Mouse (Mus musculus): Measurements from ENCODE around the gene Lrmp. TPM values are rescaled to one million over a fixed set of nuclear protein-coding genes. Genes with fewer than 3 reads are reported as not detected.

The Lrmp gene
- polyA plus RNA-seq, 1 experiment: 0.96 TPM

- TF ChIP-seq TAL1 (IDR thresholded peaks at IDR 0.05; ENCODE audit: low read length): no peak
- TF ChIP-seq GATA1 (IDR thresholded peaks at IDR 0.05; ENCODE audit: low read length): no peak
- Histone ChIP-seq H3K36me3 (ENCODE audit: control insufficient read depth) (no peaks in the 10 kb centered on the region), H3K27me3 (ENCODE audit: control insufficient read depth) (no peaks in the 10 kb centered on the region), H3K4me3 (replicated peaks) (no peak overlapping the region), H3K4me1 (ENCODE audit: control insufficient read depth) (no peaks in the 10 kb centered on the region), H3K9me3 (ENCODE audit: control insufficient read depth, low read length) (peaks cover 3% of the 10 kb centered on the region)
These were observed 21.0 kb upstream of the Lrmp start for GRCm38 (mm10) chr6:145094431-145094830.

- TF ChIP-seq GATA1 (IDR thresholded peaks at IDR 0.05; ENCODE audit: low read length) (no peak), TAL1 (IDR thresholded peaks at IDR 0.05; ENCODE audit: low read length) (no peak)
- Histone ChIP-seq H3K27me3 (ENCODE audit: control insufficient read depth) (no peaks in the 10 kb centered on the region), H3K4me1 (ENCODE audit: control insufficient read depth) (no peaks in the 10 kb centered on the region), H3K36me3 (ENCODE audit: control insufficient read depth) (no peaks in the 10 kb centered on the region), H3K4me3 (replicated peaks) (no peak overlapping the region), H3K9me3 (ENCODE audit: control insufficient read depth, low read length) (no peaks in the 10 kb centered on the region)
These were observed 14.5 kb upstream of the Lrmp start for GRCm38 (mm10) chr6:145100923-145101322.

GRCm38 (mm10) chr6:145104241-145104939, 11.1 kb upstream of the Lrmp start:
- no peak for TF ChIP-seq GATA1 (IDR thresholded peaks at IDR 0.05; ENCODE audit: low read length)
- no peak for TF ChIP-seq TAL1 (IDR thresholded peaks at IDR 0.05; ENCODE audit: low read length)
- Histone ChIP-seq H3K9me3 (ENCODE audit: control insufficient read depth, low read length) (no peaks in the 10 kb centered on the region), H3K36me3 (ENCODE audit: control insufficient read depth) (no peaks in the 10 kb centered on the region), H3K4me1 (ENCODE audit: control insufficient read depth) (no peaks in the 10 kb centered on the region), H3K27me3 (ENCODE audit: control insufficient read depth) (no peaks in the 10 kb centered on the region), H3K4me3 (replicated peaks) (no peak overlapping the region)

DNA sequence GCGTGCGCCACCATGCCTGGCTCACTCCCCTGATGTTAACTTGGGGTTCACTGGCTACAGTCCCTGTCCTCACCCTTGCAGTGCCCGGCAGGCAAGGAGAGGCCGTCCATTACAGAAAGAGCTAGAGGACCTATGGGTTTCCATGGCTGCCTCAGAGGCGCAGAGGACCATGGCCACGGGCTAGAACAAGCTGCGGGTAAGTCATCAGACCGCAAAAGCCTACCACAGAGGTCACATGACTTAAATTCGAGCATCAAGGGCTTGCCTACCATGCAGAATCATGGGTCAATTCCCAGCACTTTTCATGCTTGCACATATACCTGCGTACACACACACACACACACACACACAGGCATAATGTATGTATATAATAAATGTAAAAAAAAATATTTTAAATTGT, 10.0 kb upstream of the Lrmp start:
- Histone ChIP-seq H3K4me3 (replicated peaks) (no peak overlapping the region), H3K9me3 (ENCODE audit: control insufficient read depth, low read length) (no peaks in the 10 kb centered on the region), H3K4me1 (ENCODE audit: control insufficient read depth) (no peaks in the 10 kb centered on the region), H3K27me3 (ENCODE audit: control insufficient read depth) (no peaks in the 10 kb centered on the region), H3K36me3 (ENCODE audit: control insufficient read depth) (no peaks in the 10 kb centered on the region)
- no peak for TF ChIP-seq GATA1 (IDR thresholded peaks at IDR 0.05; ENCODE audit: low read length)
- TF ChIP-seq TAL1 (IDR thresholded peaks at IDR 0.05; ENCODE audit: low read length): no peak

- no peaks in the 10 kb centered on the region for H3K36me3 ChIP-seq (ENCODE audit: control insufficient read depth)
- H3K27me3 ChIP-seq (ENCODE audit: control insufficient read depth): no peaks in the 10 kb centered on the region
- no peaks in the 10 kb centered on the region for H3K4me1 ChIP-seq (ENCODE audit: control insufficient read depth)
- H3K9me3 ChIP-seq (ENCODE audit: control insufficient read depth, low read length): no peaks in the 10 kb centered on the region
- no peak overlapping the region for H3K4me3 ChIP-seq (replicated peaks)
- TF ChIP-seq GATA1 (IDR thresholded peaks at IDR 0.05; ENCODE audit: low read length): no peak
- no peak for TF ChIP-seq TAL1 (IDR thresholded peaks at IDR 0.05; ENCODE audit: low read length)
These were observed 9.2 kb upstream of the Lrmp start for GRCm38 (mm10) chr6:145106163-145106842.

GRCm38 (mm10) chr6:145110786-145111185, 4.7 kb upstream of the Lrmp start:
- Histone ChIP-seq H3K27me3 (ENCODE audit: control insufficient read depth) (no peaks in the 10 kb centered on the region), H3K4me3 (replicated peaks) (no peak overlapping the region), H3K4me1 (ENCODE audit: control insufficient read depth) (no peaks in the 10 kb centered on the region), H3K9me3 (ENCODE audit: control insufficient read depth, low read length) (no peaks in the 10 kb centered on the region), H3K36me3 (ENCODE audit: control insufficient read depth) (no peaks in the 10 kb centered on the region)
- TF ChIP-seq TAL1 (IDR thresholded peaks at IDR 0.05; ENCODE audit: low read length) (no peak), GATA1 (IDR thresholded peaks at IDR 0.05; ENCODE audit: low read length) (no peak)

DNA sequence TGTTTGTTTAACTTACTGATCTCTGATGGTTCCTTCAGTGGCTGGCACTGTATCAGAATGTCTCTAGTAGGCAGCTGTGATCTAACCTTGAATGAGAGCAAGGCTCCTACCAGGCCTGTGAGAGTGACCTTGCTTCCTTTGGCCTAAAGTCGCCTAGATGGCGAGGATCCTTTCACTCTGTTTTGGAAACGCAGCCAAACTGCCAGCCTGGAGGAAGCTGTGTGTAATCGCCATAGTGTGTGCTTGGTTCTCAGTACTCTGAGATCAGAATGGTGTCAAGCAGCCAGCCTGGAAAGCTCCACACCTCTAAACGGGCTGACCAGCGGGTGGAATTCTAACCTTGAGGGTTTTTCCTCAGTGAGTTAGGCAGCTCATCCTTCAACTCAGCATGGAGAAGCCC, 2.6 kb upstream of the Lrmp start:
- no peaks in the 10 kb centered on the region for H3K27me3 ChIP-seq (ENCODE audit: control insufficient read depth)
- H3K36me3 ChIP-seq (ENCODE audit: control insufficient read depth): no peaks in the 10 kb centered on the region
- H3K4me3 ChIP-seq (replicated peaks): no peak overlapping the region
- H3K9me3 ChIP-seq (ENCODE audit: control insufficient read depth, low read length): no peaks in the 10 kb centered on the region
- TF ChIP-seq TAL1 (IDR thresholded peaks at IDR 0.05; ENCODE audit: low read length) (no peak), GATA1 (IDR thresholded peaks at IDR 0.05; ENCODE audit: low read length) (no peak)
- H3K4me1 ChIP-seq (ENCODE audit: control insufficient read depth): no peaks in the 10 kb centered on the region; the same call in 1 of the 2 replicates

DNA sequence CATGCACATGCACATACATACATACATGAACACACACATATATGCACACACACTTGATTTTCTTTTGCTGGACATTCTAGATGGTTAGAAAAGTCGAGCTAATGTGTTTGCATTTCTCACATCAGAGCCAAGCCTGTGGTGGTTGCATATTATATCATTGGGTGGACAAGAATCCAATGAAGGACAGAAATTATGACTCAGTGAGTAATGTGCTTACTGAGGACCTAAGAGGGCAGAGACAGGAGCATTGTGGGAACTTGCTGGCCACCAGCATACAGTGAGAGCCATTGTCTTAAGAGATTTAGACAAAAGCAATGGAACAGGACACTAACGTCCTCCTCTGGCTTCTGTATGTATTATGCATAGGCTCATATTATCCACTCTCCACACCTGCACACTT, 892 bp upstream of the Lrmp start:
- H3K9me3 ChIP-seq (ENCODE audit: control insufficient read depth, low read length): no peaks in the 10 kb centered on the region
- no peaks in the 10 kb centered on the region for H3K27me3 ChIP-seq (ENCODE audit: control insufficient read depth)
- no peak overlapping the region for H3K4me3 ChIP-seq (replicated peaks)
- no peaks in the 10 kb centered on the region; the same call in 1 of the 2 replicates for H3K4me1 ChIP-seq (ENCODE audit: control insufficient read depth)
- TF ChIP-seq GATA1 (IDR thresholded peaks at IDR 0.05; ENCODE audit: low read length) (no peak), TAL1 (IDR thresholded peaks at IDR 0.05; ENCODE audit: low read length) (no peak)
- H3K36me3 ChIP-seq (ENCODE audit: control insufficient read depth): no peaks in the 10 kb centered on the region

GRCm38 (mm10) chr6:145116098-145116672, 732 bp downstream of the Lrmp start:
- Histone ChIP-seq H3K9me3 (ENCODE audit: control insufficient read depth, low read length) (no peaks in the 10 kb centered on the region), H3K27me3 (ENCODE audit: control insufficient read depth) (no peaks in the 10 kb centered on the region), H3K4me1 (ENCODE audit: control insufficient read depth) (peaks cover 7% of the 10 kb centered on the region), H3K4me3 (replicated peaks) (no peak overlapping the region), H3K36me3 (ENCODE audit: control insufficient read depth) (no peaks in the 10 kb centered on the region)
- no peak for TF ChIP-seq TAL1 (IDR thresholded peaks at IDR 0.05; ENCODE audit: low read length)
- no peak for TF ChIP-seq GATA1 (IDR thresholded peaks at IDR 0.05; ENCODE audit: low read length)

Measured in erythroblast, embryonic 14.5 days (primary cell).